Mouse (Mus musculus) embryonic facial prominence, embryonic 11.5 days (tissue): Measurements from ENCODE around the gene Nr1h4. TPM values are rescaled to one million over a fixed set of nuclear protein-coding genes. Genes with fewer than 3 reads are reported as not detected.

Experiments used
- ATAC-seq: fragments of 200-750 bp; cut with Nextera tagmentation; replicated peaks from 2 replicates; pipeline ENCODE4 v1.8.0; 2017; ENCODE audit warnings: low read depth; ENCODE audit not compliant: insufficient number of reproducible peaks, low FRiP score, low TSS enrichment
- DNase-seq: peaks from one replicate; pipeline ENCODE4 v3.0.0-alpha.2; 2015; ENCODE audit warnings: low spot score
- H3K27ac ChIP-seq: fragments of 300-500 bp; sonication (generic); replicated peaks from 2 replicates; pipeline ENCODE4 v1.5.1; 2014; ENCODE audit warnings: mild to moderate bottlenecking, low read depth, low read length, control low read depth
- H3K27me3 ChIP-seq: fragments of 300-500 bp; sonication (generic); 2 replicates; pipeline ENCODE4 v1.6.1; 2014; ENCODE audit warnings: mild to moderate bottlenecking, low read length, moderate library complexity, mixed read lengths; ENCODE audit not compliant: control insufficient read depth, insufficient read depth
- H3K36me3 ChIP-seq: fragments of 300-500 bp; sonication (generic); replicated peaks from 2 replicates; pipeline ENCODE4 v1.6.1; 2014; ENCODE audit warnings: low read depth, mild to moderate bottlenecking, low read length, moderate library complexity, mixed read lengths; ENCODE audit not compliant: control insufficient read depth, insufficient read depth
- H3K4me1 ChIP-seq: fragments of 300-500 bp; sonication (generic); 2 replicates; pipeline ENCODE4 v1.6.1; 2014; ENCODE audit warnings: low read length, mixed read lengths; ENCODE audit not compliant: control insufficient read depth, insufficient read depth
- H3K4me2 ChIP-seq: fragments of 300-500 bp; sonication (generic); 2 replicates; pipeline ENCODE4 v1.6.1; 2014; ENCODE audit warnings: low read depth, mild to moderate bottlenecking, control low read depth, low read length, moderate library complexity
- H3K4me3 ChIP-seq: fragments of 300-500 bp; sonication (generic); 2 replicates; pipeline ENCODE4 v1.5.1; 2014; ENCODE audit warnings: low read depth, low read length, control low read depth
- H3K9ac ChIP-seq: fragments of 300-500 bp; sonication (generic); replicated peaks from 2 replicates; pipeline ENCODE4 v1.6.1; 2014; ENCODE audit warnings: mild to moderate bottlenecking, control low read depth, low read length
- H3K9me3 ChIP-seq: fragments of 300-500 bp; sonication (generic); replicated peaks from 2 replicates; pipeline ENCODE4 v1.6.1; 2016; ENCODE audit warnings: mild to moderate bottlenecking, low read length, inconsistent platforms, mixed read lengths; ENCODE audit not compliant: control insufficient read depth
- WGBS: fragments of 180-500 bp; shearing (Covaris S2); extraction: QIAGEN DNeasy Blood & Tissue Kit; methylation state at CpG from one replicate; pipeline ENCODE4 v1.1.7; 2014; 5-methylcytosine and 5-hydroxymethylcytosine counted together
- polyA plus RNA-seq: library from polyadenylated mRNA; unstranded; fragments of >200 nt; fragmentation: Nextera tagmentation; extraction: Ambion mirVana; gene quantifications from 2 replicates; pipeline ENCODE4 v1.2.1, GENCODE M21; 2014

Gene Nr1h4
- polyA plus RNA-seq, 1 experiment from 2014 or later, result not detected

GRCm38 (mm10) chr10:89484907-89485306, 48.5 kb downstream of the Nr1h4 start:
- H3K4me1 ChIP-seq, result no peaks in the 10 kb centered on the region
- no peak overlapping the region for H3K9ac ChIP-seq
- no peaks in the 10 kb centered on the region for H3K36me3 ChIP-seq
- H3K9me3 ChIP-seq, result no peaks in the 10 kb centered on the region
- no peak for DNase-seq
- ATAC-seq, result no peak
- no peaks in the 10 kb centered on the region for H3K27me3 ChIP-seq
- H3K4me3 ChIP-seq, result no peak overlapping the region
- H3K4me2 ChIP-seq, result no peak overlapping the region
- no peak overlapping the region for H3K27ac ChIP-seq

DNA sequence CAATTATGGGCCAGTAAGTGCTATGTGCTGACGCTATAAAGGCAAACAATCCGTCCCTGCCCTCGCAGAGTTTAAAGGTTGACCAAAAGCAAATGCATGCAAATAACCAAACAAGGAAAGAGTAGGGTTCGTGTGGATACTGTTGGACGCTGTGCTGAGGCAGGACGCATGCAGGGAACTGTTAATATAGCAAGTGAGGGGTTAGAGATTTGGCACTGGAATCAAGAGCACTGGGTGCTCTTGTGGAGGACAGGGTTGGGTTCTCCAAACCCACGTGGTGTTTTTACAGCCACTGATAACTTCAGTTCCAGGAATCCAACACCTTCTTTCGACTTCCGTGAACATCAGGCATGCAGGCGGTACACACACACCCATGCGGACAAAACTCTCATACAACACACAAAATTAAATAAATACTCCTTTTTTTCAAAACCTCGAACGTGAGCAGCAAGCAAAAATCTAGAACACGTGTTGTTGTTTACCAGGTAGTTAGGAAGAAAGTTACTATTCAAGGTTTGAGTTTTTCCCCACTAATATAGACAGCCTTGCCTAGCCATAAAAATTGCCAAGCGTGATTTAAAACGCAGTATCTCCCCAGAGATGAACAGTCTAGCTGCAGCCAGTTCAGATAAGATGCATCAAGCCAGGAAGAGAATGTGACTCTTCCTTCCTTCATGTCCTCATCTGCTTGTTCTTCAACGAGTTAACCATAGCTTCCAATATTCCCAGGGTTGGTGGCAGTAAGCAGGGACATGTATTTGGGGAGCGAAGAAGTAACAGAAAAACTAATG, 49.4 kb downstream of the Nr1h4 start:
- WGBS, result 86% methylated on average over 18 of the region's 18 CpGs
- no peak overlapping the region for H3K9ac ChIP-seq

GRCm38 (mm10) chr10:89483113-89483512, 50.3 kb downstream of the Nr1h4 start:
- Histone ChIP-seq H3K27ac (no peak overlapping the region), H3K9me3 (no peaks in the 10 kb centered on the region), H3K4me1 (no peaks in the 10 kb centered on the region), H3K4me2 (no peak overlapping the region), H3K36me3 (no peaks in the 10 kb centered on the region), H3K4me3 (no peak overlapping the region), H3K27me3 (no peaks in the 10 kb centered on the region), H3K9ac (no peak overlapping the region)
- no peak for DNase-seq
- ATAC-seq, result no peak
- WGBS, result 85% methylated on average over 14 of the region's 14 CpGs

More for the DNA sequence above, 49.4 kb downstream of the Nr1h4 start:
- Histone ChIP-seq H3K4me3 (no peak overlapping the region), H3K27ac (no peak overlapping the region), H3K4me1 (no peaks in the 10 kb centered on the region), H3K9me3 (no peaks in the 10 kb centered on the region), H3K27me3 (no peaks in the 10 kb centered on the region), H3K36me3 (no peaks in the 10 kb centered on the region), H3K4me2 (no peak overlapping the region)
- ATAC-seq (no peak), DNase-seq (no peak)

DNA sequence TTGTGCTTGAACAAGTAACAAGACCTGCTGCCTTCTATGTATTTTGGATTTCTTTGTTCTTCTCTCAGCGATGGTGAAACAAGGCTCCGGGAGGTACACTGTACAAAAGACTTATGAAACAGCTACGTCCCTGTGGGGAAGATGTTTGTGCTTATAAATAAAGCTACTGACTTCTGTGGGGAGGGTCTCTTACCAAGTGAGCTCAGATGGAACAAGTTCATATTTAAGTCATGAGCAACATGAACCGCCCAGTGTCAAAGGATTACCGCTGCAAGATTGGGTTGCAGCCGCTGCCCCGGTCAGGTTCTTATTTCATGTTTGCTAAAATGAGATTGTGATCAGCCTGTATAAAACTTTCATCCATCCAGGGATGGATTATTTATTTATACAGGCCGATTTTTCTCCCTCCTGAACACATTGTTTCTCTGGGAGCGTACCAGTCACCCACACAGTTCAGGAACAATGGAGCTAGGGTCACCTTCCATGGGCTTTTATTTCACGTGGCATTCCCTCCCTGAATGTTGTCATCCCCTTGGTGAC, 51.2 kb downstream of the Nr1h4 start:
- H3K9ac ChIP-seq, result no peak overlapping the region
- H3K4me1 ChIP-seq, result no peaks in the 10 kb centered on the region
- H3K36me3 ChIP-seq, result no peaks in the 10 kb centered on the region
- no peaks in the 10 kb centered on the region for H3K9me3 ChIP-seq
- H3K27me3 ChIP-seq, result no peaks in the 10 kb centered on the region
- no peak overlapping the region for H3K4me2 ChIP-seq
- DNase-seq (peak; percentile 21), ATAC-seq (no peak)
- no peak overlapping the region for H3K4me3 ChIP-seq
- WGBS, result 64% methylated on average over 10 of the region's 10 CpGs
- H3K27ac ChIP-seq, result no peak overlapping the region

GRCm38 (mm10) chr10:89481638-89482037, 51.7 kb downstream of the Nr1h4 start:
- no peak for DNase-seq
- Histone ChIP-seq H3K27ac (no peak overlapping the region), H3K4me1 (no peaks in the 10 kb centered on the region), H3K36me3 (no peaks in the 10 kb centered on the region), H3K4me2 (no peak overlapping the region), H3K9ac (no peak overlapping the region), H3K9me3 (no peaks in the 10 kb centered on the region), H3K4me3 (no peak overlapping the region), H3K27me3 (no peaks in the 10 kb centered on the region)
- ATAC-seq, result no peak
- 37% methylated on average over 7 of the region's 7 CpGs for WGBS

DNA sequence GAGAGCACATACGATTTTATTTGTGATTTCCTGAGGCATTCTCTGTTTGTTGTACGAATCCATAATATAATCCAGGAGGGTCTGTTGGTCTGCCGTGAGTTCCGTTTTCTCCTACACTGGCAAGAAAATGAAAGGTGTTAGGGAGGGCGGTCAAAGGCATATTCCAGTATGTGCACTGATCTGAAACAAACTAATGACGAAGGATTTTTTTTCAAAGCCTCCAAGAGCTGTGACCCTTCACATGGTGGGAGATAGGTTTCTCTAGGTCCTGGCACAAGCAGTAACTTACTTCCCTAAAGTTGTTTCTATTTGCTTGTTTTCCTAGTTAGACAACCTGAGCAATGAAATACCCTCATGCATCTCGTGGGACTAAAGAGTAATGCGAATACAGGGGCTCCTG, 54.6 kb downstream of the Nr1h4 start:
- 84% methylated on average over 8 of the region's 8 CpGs for WGBS
- no peak for DNase-seq
- H3K27me3 ChIP-seq, result no peaks in the 10 kb centered on the region
- H3K4me2 ChIP-seq, result no peak overlapping the region
- ATAC-seq, result no peak
- H3K27ac ChIP-seq, result no peak overlapping the region
- no peaks in the 10 kb centered on the region for H3K4me1 ChIP-seq
- no peak overlapping the region for H3K9ac ChIP-seq
- no peaks in the 10 kb centered on the region for H3K9me3 ChIP-seq
- no peaks in the 10 kb centered on the region for H3K36me3 ChIP-seq
- H3K4me3 ChIP-seq, result no peak overlapping the region

GRCm38 (mm10) chr10:89470596-89471353, 62.6 kb downstream of the Nr1h4 start:
- no peak overlapping the region for H3K27ac ChIP-seq
- ATAC-seq (no peak), DNase-seq (no peak)
- no peaks in the 10 kb centered on the region for H3K4me1 ChIP-seq
- H3K4me3 ChIP-seq, result no peak overlapping the region
- no peak overlapping the region for H3K9ac ChIP-seq
- 79% methylated on average over 7 of the region's 7 CpGs for WGBS
- H3K36me3 ChIP-seq, result no peaks in the 10 kb centered on the region
- H3K27me3 ChIP-seq, result no peaks in the 10 kb centered on the region
- H3K4me2 ChIP-seq, result no peak overlapping the region
- H3K9me3 ChIP-seq, result no peaks in the 10 kb centered on the region
